Mouse (Mus musculus) thymus, adult 2 months (tissue): ENCODE results near the gene Dcaf4. TPM values are rescaled to one million over a fixed set of nuclear protein-coding genes. Genes with fewer than 3 reads are reported as not detected.

ENCODE experiments used
- DNase-seq: peaks from one replicate; pipeline ENCODE4 v3.0.0; 2021
- H3K27ac ChIP-seq: fragments of 200-500 bp; 2 replicates; pipeline ENCODE4 v1.5.1; 2012; ENCODE audit warnings: low read length, control low read depth; ENCODE audit not compliant: control insufficient read depth, insufficient read depth
- H3K27me3 ChIP-seq: fragments of 200-500 bp; 2 replicates; pipeline ENCODE4 v1.6.1; 2012; ENCODE audit warnings: mild to moderate bottlenecking, low read length, moderate library complexity, mixed read lengths; ENCODE audit not compliant: control insufficient read depth, insufficient read depth
- H3K36me3 ChIP-seq: fragments of 200-500 bp; 2 replicates; pipeline ENCODE4 v1.6.1; 2012; ENCODE audit warnings: mild to moderate bottlenecking, low read length, moderate library complexity; ENCODE audit not compliant: control insufficient read depth, insufficient read depth
- H3K4me1 ChIP-seq: fragments of 200-500 bp; replicated peaks from 2 replicates; pipeline ENCODE4 v1.6.1; 2012; ENCODE audit warnings: low read length; ENCODE audit not compliant: control insufficient read depth, insufficient read depth
- H3K4me3 ChIP-seq: fragments of 200-500 bp; 2 replicates; pipeline ENCODE4 v1.5.1; 2012; ENCODE audit warnings: mild to moderate bottlenecking, low read length, control low read depth, moderate library complexity; ENCODE audit not compliant: control insufficient read depth, insufficient read depth
- CTCF ChIP-seq: fragments of 200-500 bp; IDR thresholded peaks from 2 replicates; pipeline ENCODE4 v1.5.1; 2012; ENCODE audit warnings: mild to moderate bottlenecking, control low read depth, low read length, moderate library complexity, borderline replicate concordance; ENCODE audit not compliant: control insufficient read depth, poor library complexity, insufficient read depth; ENCODE audit errors: extremely low read depth
- POLR2A ChIP-seq: fragments of 200-500 bp; IDR thresholded peaks from 2 replicates; pipeline ENCODE4 v1.6.1; 2012; ENCODE audit warnings: mild to moderate bottlenecking, low read length, control low read depth, moderate library complexity; ENCODE audit not compliant: control insufficient read depth, poor library complexity, insufficient read depth; ENCODE audit errors: extremely low read depth
- WGBS: fragments of 180-500 bp; shearing (Covaris S2); methylation state at CpG from one replicate; pipeline ENCODE4 v1.1.7; 2018; 5-methylcytosine and 5-hydroxymethylcytosine counted together
- polyA plus RNA-seq: library from polyadenylated mRNA; depleted of rRNA; stranded (reverse); fragments of >200 nt; gene quantifications from 2 replicates; pipeline ENCODE4 v1.2.3, GENCODE M21; 2012

Dcaf4 gene
- polyA plus RNA-seq, 1 experiment: 36.6 TPM

- Histone ChIP-seq H3K27me3 (no peaks in the 10 kb centered on the region), H3K4me3 (no peak overlapping the region), H3K27ac (no peak overlapping the region), H3K36me3 (no peaks in the 10 kb centered on the region), H3K4me1 (no peaks in the 10 kb centered on the region)
- WGBS: 94% methylated on average over 6 of the region's 6 CpGs
- TF ChIP-seq CTCF (no peak), POLR2A (no peak)
- no peak for DNase-seq
Measured at GRCm38 (mm10) chr12:83531992-83532391, 11.7 kb downstream of the Dcaf4 start.

GRCm38 (mm10) chr12:83532966-83533365, 12.7 kb downstream of the Dcaf4 start:
- DNase-seq: no peak
- no peaks in the 10 kb centered on the region for H3K36me3 ChIP-seq
- H3K4me1 ChIP-seq: no peaks in the 10 kb centered on the region
- H3K4me3 ChIP-seq: no peak overlapping the region
- 99% methylated on average over 3 of the region's 3 CpGs for WGBS
- no peaks in the 10 kb centered on the region for H3K27me3 ChIP-seq
- H3K27ac ChIP-seq: no peak overlapping the region
- TF ChIP-seq POLR2A (no peak), CTCF (no peak)

- TF ChIP-seq CTCF (no peak), POLR2A (no peak)
- no peak overlapping the region for H3K4me3 ChIP-seq
- no peak for DNase-seq
- no peaks in the 10 kb centered on the region for H3K36me3 ChIP-seq
- no peak overlapping the region for H3K27ac ChIP-seq
- no peaks in the 10 kb centered on the region for H3K27me3 ChIP-seq
- 89% methylated on average over 3 of the region's 3 CpGs for WGBS
- no peaks in the 10 kb centered on the region for H3K4me1 ChIP-seq
Measured at GRCm38 (mm10) chr12:83534190-83534589, 13.9 kb downstream of the Dcaf4 start.

- no peaks in the 10 kb centered on the region for H3K36me3 ChIP-seq
- 95% methylated on average over 11 of the region's 11 CpGs for WGBS
- DNase-seq: no peak
- no peaks in the 10 kb centered on the region for H3K4me1 ChIP-seq
- TF ChIP-seq POLR2A (no peak), CTCF (no peak)
- no peak overlapping the region for H3K4me3 ChIP-seq
- H3K27me3 ChIP-seq: no peaks in the 10 kb centered on the region
- no peak overlapping the region for H3K27ac ChIP-seq
Measured at GRCm38 (mm10) chr12:83535428-83535827, 15.2 kb downstream of the Dcaf4 start.

GRCm38 (mm10) chr12:83536039-83536438, 15.8 kb downstream of the Dcaf4 start:
- H3K27ac ChIP-seq: no peak overlapping the region
- no peaks in the 10 kb centered on the region for H3K36me3 ChIP-seq
- WGBS: 92% methylated on average over 9 of the region's 9 CpGs
- H3K4me3 ChIP-seq: no peak overlapping the region
- no peak for TF ChIP-seq POLR2A
- no peak for TF ChIP-seq CTCF
- H3K27me3 ChIP-seq: no peaks in the 10 kb centered on the region
- H3K4me1 ChIP-seq: no peaks in the 10 kb centered on the region
- no peak for DNase-seq

- H3K27ac ChIP-seq: no peak overlapping the region
- 92% methylated on average over 7 of the region's 7 CpGs for WGBS
- no peak for DNase-seq
- TF ChIP-seq CTCF (no peak), POLR2A (no peak)
- H3K36me3 ChIP-seq: peaks cover 10% of the 10 kb centered on the region
- H3K4me1 ChIP-seq: no peaks in the 10 kb centered on the region
- no peaks in the 10 kb centered on the region for H3K27me3 ChIP-seq
- no peak overlapping the region for H3K4me3 ChIP-seq
Measured at GRCm38 (mm10) chr12:83543997-83544396, 23.7 kb downstream of the Dcaf4 start.

- Histone ChIP-seq H3K4me1 (no peaks in the 10 kb centered on the region), H3K27me3 (no peaks in the 10 kb centered on the region), H3K36me3 (peaks cover 10% of the 10 kb centered on the region), H3K4me3 (no peak overlapping the region), H3K27ac (no peak overlapping the region)
- no peak for DNase-seq
- TF ChIP-seq POLR2A: no peak
- TF ChIP-seq CTCF: no peak
Measured at GRCm38 (mm10) chr12:83544791-83545190, 24.5 kb downstream of the Dcaf4 start.
